Mouse (Mus musculus) heart, embryonic 12.5 days (tissue): ENCODE measurements around the gene Esrrg. TPM values are rescaled to one million over a fixed set of nuclear protein-coding genes. Genes with fewer than 3 reads are reported as not detected.

ENCODE experiments used
- ATAC-seq: fragments of 200-750 bp; cut with Nextera tagmentation; 2 replicates; pipeline ENCODE4 v1.8.0; 2017; ENCODE audit warnings: moderate TSS enrichment, moderate library complexity; ENCODE audit not compliant: insufficient number of reproducible peaks, low FRiP score
- H3K27ac ChIP-seq: fragments of 300-500 bp; sonication (generic); 2 replicates; pipeline ENCODE4 v1.5.1; 2016; ENCODE audit warnings: mild to moderate bottlenecking, moderate library complexity; ENCODE audit not compliant: poor library complexity, severe bottlenecking
- H3K27me3 ChIP-seq: fragments of 300-500 bp; sonication (generic); replicated peaks from 2 replicates; pipeline ENCODE4 v1.6.1; 2016; ENCODE audit warnings: mild to moderate bottlenecking, moderate library complexity
- H3K36me3 ChIP-seq: fragments of 300-500 bp; sonication (generic); 2 replicates; pipeline ENCODE4 v1.6.1; 2016; ENCODE audit warnings: mild to moderate bottlenecking, moderate library complexity
- H3K4me1 ChIP-seq: fragments of 300-500 bp; sonication (generic); replicated peaks from 2 replicates; pipeline ENCODE4 v1.6.1; 2016; ENCODE audit warnings: mild to moderate bottlenecking
- H3K4me2 ChIP-seq: fragments of 300-500 bp; sonication (generic); 2 replicates; pipeline ENCODE4 v1.6.1; 2016; ENCODE audit warnings: mild to moderate bottlenecking, moderate library complexity
- H3K4me3 ChIP-seq: fragments of 300-500 bp; sonication (generic); 2 replicates; pipeline ENCODE4 v1.5.1; 2016; ENCODE audit warnings: mild to moderate bottlenecking
- H3K9ac ChIP-seq: fragments of 300-500 bp; sonication (generic); 2 replicates; pipeline ENCODE4 v1.6.1; 2016; ENCODE audit warnings: mild to moderate bottlenecking, moderate library complexity
- H3K9me3 ChIP-seq: fragments of 300-500 bp; sonication (generic); replicated peaks from 2 replicates; pipeline ENCODE4 v1.6.1; 2016; ENCODE audit warnings: mild to moderate bottlenecking, moderate library complexity
- WGBS: fragments of 180-500 bp; shearing (Covaris S2); methylation state at CpG from one replicate; pipeline ENCODE4 v1.1.7; 2016; 5-methylcytosine and 5-hydroxymethylcytosine counted together
- polyA plus RNA-seq: library from polyadenylated mRNA; unstranded; fragments of >200 nt; fragmentation: Nextera tagmentation; extraction: Ambion mirVana; gene quantifications from 2 replicates; pipeline ENCODE4 v1.2.1, GENCODE M21; 2016

Gene Esrrg
- polyA plus RNA-seq, 1 experiment from 2014 or later = 33.3 TPM

DNA sequence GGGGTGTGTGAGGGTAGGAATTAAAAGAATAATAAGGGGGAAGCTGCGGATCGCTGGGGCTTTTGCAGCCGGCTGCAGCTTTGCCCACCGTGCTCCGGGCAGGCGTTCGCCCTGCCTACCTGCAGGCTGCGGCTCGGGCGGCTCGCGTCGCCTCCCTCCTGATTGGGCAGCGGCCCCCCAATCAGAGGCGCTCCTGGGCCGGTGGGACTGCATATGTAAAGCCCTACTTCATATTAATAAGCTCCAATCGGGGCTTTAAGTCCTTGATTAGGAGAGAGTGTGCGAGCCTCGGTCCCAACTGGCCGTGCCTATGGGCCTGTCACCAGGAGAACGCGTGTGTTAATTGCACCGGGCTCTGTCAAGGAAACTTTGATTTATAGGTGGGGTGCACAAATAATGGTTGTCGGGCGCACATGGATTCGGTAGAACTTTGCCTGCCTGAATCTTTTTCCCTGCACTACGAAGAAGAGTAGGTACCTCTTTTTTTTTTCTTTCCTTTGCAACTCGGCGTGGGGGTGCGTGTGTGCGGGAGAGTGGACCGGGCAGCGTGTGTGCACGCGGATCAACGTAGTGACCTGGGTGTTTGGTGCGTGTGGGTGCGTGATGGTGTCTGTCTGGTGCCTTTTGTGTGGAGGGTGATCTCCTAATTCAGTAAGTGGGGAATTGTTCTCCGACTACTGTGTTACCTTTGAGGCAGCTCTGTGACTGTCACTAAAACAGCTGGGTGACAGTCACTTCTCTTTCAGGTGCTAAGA lies 389.2 kb downstream of the Esrrg start:
- Histone ChIP-seq H3K9ac (peak overlapping the region; percentile 77), H3K9me3 (no peaks in the 10 kb centered on the region), H3K27me3 (no peaks in the 10 kb centered on the region), H3K4me2 (peak overlapping the region; percentile 73), H3K4me3 (peak overlapping the region; percentile 69), H3K36me3 (no peaks in the 10 kb centered on the region), H3K27ac (peak overlapping the region; percentile 84), H3K4me1 (peaks cover 9% of the 10 kb centered on the region; the same call in 1 of the 2 replicates)
- peak; percentile 92 for ATAC-seq
- WGBS = under 1% methylated on average over 39 of the region's 39 CpGs

DNA sequence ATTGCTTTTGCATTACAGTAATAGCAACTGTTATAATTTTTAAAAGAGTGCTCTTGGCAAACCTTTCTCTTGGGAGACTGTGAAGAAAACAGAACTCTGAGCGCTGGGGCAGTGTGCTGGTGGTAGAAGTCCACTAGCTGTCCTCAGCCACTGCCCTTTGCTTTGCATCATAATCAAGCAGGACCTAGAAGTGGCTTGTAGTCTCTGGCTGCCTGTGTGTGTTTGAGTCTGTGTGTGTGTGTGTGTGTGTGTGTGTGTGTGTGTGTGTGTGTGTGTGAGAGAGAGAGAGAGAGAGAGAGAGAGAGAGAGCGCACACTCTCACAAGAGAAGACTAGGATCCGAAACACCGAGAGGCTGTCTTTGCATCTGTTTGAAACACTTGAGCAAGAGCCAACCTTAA lies 390.5 kb downstream of the Esrrg start:
- Histone ChIP-seq H3K9me3 (no peaks in the 10 kb centered on the region), H3K4me3 (peak overlapping the region; percentile 46), H3K9ac (peak overlapping the region; percentile 57), H3K36me3 (no peaks in the 10 kb centered on the region), H3K4me2 (peak overlapping the region; percentile 59), H3K4me1 (peaks cover 12% of the 10 kb centered on the region), H3K27me3 (no peaks in the 10 kb centered on the region), H3K27ac (peak overlapping the region; percentile 53)
- 37% methylated on average over 4 of the region's 4 CpGs for WGBS
- no peak for ATAC-seq

- peak overlapping the region; percentile 62; the same call in 1 of the 2 replicates for H3K9ac ChIP-seq
- no peaks in the 10 kb centered on the region for H3K36me3 ChIP-seq
- no peaks in the 10 kb centered on the region for H3K9me3 ChIP-seq
- peak overlapping the region; percentile 59 for H3K4me2 ChIP-seq
- WGBS = 46% methylated on average over 8 of the region's 8 CpGs
- H3K4me3 ChIP-seq = peak overlapping the region; percentile 46
- H3K4me1 ChIP-seq = peaks cover 14% of the 10 kb centered on the region
- no peak overlapping the region; the same call in 1 of the 2 replicates for H3K27ac ChIP-seq
- H3K27me3 ChIP-seq = no peaks in the 10 kb centered on the region
- ATAC-seq = no peak
These were observed 391.6 kb downstream of the Esrrg start for GRCm38 (mm10) chr1:188000189-188000588.

GRCm38 (mm10) chr1:188006820-188007491 lies 398.4 kb downstream of the Esrrg start:
- Histone ChIP-seq H3K36me3 (no peaks in the 10 kb centered on the region), H3K4me3 (peak overlapping the region; percentile 35), H3K27ac (peak overlapping the region; percentile 61), H3K27me3 (no peaks in the 10 kb centered on the region), H3K4me1 (peaks cover 53% of the 10 kb centered on the region), H3K4me2 (peak overlapping the region; percentile 67), H3K9ac (peak overlapping the region; percentile 56; the same call in 1 of the 2 replicates), H3K9me3 (no peaks in the 10 kb centered on the region)
- 11% methylated on average over 13 of the region's 13 CpGs for WGBS
- ATAC-seq = no peak

DNA sequence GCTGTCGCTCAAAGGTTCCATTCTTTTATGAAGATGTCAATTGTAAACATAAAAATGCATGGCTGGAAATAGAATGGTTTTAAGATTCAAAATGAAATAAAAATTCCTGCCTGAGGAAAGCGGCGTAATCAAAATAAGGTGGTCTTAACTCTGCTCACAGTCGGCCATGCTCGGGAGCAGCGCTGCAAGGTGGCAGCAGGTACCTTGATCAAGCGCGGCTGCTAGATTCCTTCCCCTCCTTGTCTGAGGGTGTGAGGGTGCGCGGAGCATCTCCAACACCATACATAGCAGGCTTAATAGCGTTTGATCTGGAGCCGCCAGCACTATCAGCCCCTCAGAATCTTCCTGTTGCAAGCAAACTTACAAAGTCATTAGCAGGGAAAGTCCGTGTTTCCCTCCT lies 399.9 kb downstream of the Esrrg start:
- Histone ChIP-seq H3K36me3 (no peaks in the 10 kb centered on the region), H3K9me3 (no peaks in the 10 kb centered on the region), H3K9ac (no peak overlapping the region), H3K4me3 (no peak overlapping the region), H3K27ac (0 out of 2 replicates have a peak overlapping the region, but pooled peaks have one; percentile 22), H3K4me1 (peaks cover 57% of the 10 kb centered on the region), H3K27me3 (no peaks in the 10 kb centered on the region), H3K4me2 (peak overlapping the region; percentile 50)
- ATAC-seq = no peak
- WGBS = 48% methylated on average over 13 of the region's 13 CpGs

- no peaks in the 10 kb centered on the region for H3K9me3 ChIP-seq
- H3K4me1 ChIP-seq = peaks cover 58% of the 10 kb centered on the region
- no peak overlapping the region for H3K4me3 ChIP-seq
- no peak overlapping the region for H3K9ac ChIP-seq
- no peaks in the 10 kb centered on the region for H3K36me3 ChIP-seq
- peak overlapping the region; percentile 79 for H3K27ac ChIP-seq
- no peaks in the 10 kb centered on the region for H3K27me3 ChIP-seq
- no peak for ATAC-seq
- 77% methylated on average over 5 of the region's 5 CpGs for WGBS
- no peak overlapping the region for H3K4me2 ChIP-seq
These were observed 401.3 kb downstream of the Esrrg start for GRCm38 (mm10) chr1:188009868-188010267.

DNA sequence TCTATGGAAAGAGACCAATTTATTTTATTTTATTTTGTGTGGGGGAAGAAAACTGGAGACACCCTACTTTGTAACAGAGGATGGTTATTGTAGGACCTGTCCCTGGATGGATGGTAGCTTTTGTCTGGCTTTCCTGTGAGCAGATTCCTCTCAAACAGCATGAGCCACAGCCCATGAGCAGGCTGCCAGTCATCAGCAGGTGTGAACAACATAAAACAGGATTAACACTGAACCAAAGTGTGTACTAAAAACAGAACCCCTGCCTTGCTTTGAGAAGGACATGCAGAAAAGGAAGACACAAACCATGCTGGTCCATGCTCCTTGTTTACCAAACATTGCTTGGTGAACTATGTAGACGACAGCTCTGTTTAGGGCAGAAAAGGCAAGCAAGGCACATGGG lies 402.3 kb downstream of the Esrrg start:
- 40% methylated on average over 1 of the region's 1 CpGs for WGBS
- no peaks in the 10 kb centered on the region for H3K27me3 ChIP-seq
- H3K4me2 ChIP-seq = peak overlapping the region; percentile 45
- peak overlapping the region; percentile 56 for H3K27ac ChIP-seq
- no peaks in the 10 kb centered on the region for H3K36me3 ChIP-seq
- H3K9me3 ChIP-seq = no peaks in the 10 kb centered on the region
- H3K9ac ChIP-seq = no peak overlapping the region
- no peak for ATAC-seq
- peaks cover 57% of the 10 kb centered on the region for H3K4me1 ChIP-seq
- no peak overlapping the region for H3K4me3 ChIP-seq

DNA sequence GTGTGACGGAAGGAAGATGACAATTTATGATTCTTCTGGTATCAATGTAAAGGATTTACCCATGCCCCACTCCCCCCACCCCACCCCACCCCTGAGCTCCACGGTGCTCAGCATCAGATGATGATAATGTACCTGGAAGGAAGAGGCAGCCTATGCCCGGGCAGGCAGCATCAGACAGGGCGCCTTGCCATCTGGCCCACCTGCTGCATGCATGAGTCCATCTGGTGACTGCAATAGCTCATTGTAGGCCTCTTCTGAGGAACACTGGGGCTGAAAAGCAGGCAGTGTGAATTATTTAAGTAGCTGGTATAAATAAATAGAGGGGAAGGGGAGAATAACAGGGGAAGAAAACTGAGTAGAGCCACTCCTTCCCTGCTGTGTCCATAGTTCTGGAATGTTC lies 405.8 kb downstream of the Esrrg start:
- Histone ChIP-seq H3K4me1 (peaks cover 54% of the 10 kb centered on the region), H3K27ac (no peak overlapping the region), H3K4me3 (no peak overlapping the region), H3K9ac (no peak overlapping the region), H3K27me3 (no peaks in the 10 kb centered on the region), H3K36me3 (no peaks in the 10 kb centered on the region), H3K9me3 (no peaks in the 10 kb centered on the region), H3K4me2 (no peak overlapping the region)
- no peak for ATAC-seq
- WGBS = 72% methylated on average over 4 of the region's 4 CpGs

DNA sequence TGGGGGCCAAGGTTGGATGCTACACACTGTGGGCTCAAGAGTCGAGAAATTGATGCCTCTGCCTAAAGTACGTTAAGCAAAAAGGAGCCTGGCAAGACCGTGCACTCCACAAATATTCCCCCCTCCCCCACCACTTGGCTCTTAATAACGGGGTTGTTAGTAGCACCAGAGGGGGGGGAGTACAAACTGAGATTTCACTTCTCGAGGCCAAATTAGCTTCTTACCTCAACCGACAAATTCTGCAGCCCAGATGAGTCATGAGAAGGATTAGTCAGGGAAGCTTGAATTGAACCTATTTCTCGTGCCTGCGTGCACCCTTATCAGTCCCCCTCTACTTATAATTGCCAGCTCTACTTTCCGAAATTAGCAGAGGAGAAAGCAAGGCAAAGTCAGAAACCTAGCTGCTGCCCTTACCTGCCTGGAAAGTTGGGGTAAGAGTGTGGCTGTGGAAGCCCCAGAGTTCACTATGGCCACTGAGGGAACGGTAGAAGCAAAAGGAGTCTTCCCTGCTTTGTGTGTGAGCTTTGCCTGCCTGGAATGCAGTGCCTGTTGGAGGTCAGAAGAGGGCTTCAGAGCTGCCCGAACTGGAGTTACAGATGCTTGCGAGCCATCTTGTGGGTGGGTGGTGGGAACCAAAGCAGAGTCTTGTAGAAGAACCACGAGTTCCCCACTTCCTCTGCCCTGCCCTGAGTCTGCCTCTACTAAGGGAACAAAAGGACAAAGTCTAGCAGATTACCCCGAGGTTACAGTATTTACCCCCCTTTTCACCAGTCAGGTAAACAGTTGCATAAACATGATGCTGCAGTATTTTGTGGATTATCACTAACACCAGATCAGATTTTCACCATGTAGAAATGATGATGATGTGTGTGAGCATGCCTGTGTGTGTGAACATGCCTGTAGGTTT lies 409.6 kb downstream of the Esrrg start:
- Histone ChIP-seq H3K27me3 (no peaks in the 10 kb centered on the region), H3K4me1 (peaks cover 29% of the 10 kb centered on the region), H3K4me3 (no peak overlapping the region; the same call in 1 of the 2 replicates), H3K9me3 (no peaks in the 10 kb centered on the region), H3K36me3 (peaks cover 13% of the 10 kb centered on the region; the same call in 1 of the 2 replicates), H3K4me2 (peak overlapping the region; percentile 46), H3K9ac (0 out of 2 replicates have a peak overlapping the region, but pooled peaks have one; percentile 15), H3K27ac (peak overlapping the region; percentile 69)
- 32% methylated on average over 14 of the region's 14 CpGs for WGBS
- no peak for ATAC-seq

- no peak overlapping the region for H3K9ac ChIP-seq
- H3K27me3 ChIP-seq = no peaks in the 10 kb centered on the region
- no peak overlapping the region for H3K4me2 ChIP-seq
- H3K4me3 ChIP-seq = no peak overlapping the region
- no peaks in the 10 kb centered on the region for H3K36me3 ChIP-seq
- WGBS = 77% methylated on average over 8 of the region's 8 CpGs
- H3K27ac ChIP-seq = no peak overlapping the region
- H3K9me3 ChIP-seq = no peaks in the 10 kb centered on the region
- H3K4me1 ChIP-seq = peaks cover 14% of the 10 kb centered on the region
- ATAC-seq = no peak
These were observed 420.6 kb downstream of the Esrrg start for GRCm38 (mm10) chr1:188029205-188029604.
